Mouse (Mus musculus): ENCODE results near the gene Lgals8.
"Not testable (repeated sequence)": the region's sequence is repeated elsewhere in the genome, so short reads cannot be mapped to it uniquely, and the experiment has no call there.

Lgals8 gene

DNA sequence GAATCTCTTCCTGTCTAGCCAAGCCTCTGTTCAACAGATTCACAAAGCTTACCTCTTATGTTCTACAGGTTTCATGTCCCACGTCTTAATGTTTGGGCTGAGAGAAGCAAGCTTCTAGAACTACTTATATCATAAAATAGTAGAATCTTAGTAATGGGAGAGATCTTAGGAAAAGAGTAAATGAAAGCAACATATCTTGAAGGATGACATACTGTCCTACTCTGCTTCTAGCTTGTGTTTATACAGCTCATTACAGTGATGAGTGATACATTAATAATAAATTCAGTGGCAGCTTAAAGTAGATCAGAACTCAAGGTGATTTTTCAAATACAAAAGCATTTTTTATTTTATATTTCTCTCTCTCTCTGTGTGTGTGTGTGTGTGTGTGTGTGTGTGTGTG is at the start of gene Lgals8:
Lgals8 (minus strand) TSS at position 101 of the 400 bp plus-strand sequence.
- no peak for DNase-seq (ENCODE audit: low spot score in 2 of 2)

GRCm38 (mm10) chr13:12511189-12511965 is 46.6 kb upstream of the Lgals8 start:
- peak in 1 of 2 experiments; percentile 39 for DNase-seq (ENCODE audit: low spot score in 2 of 2)

DNA sequence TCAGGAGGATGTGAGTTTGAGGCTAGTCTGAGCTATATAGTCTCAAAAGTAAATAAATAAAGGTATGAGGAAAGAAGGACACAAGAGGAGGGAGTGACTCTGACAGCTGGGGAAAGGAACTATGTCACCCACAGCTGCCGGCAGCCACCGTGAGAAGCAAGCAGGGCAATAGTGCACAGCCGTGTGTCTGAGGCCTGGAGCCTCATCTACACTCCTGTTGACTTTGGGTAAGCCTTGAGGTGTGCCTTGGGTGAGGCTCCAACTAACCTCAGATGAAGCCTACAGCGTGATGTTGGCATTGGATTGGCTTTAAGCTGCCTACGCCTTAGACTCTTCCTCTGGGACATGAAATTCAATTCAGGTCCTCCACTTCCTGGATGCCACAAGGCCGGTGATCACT is 45.3 kb upstream of the Lgals8 start:
- no peak for DNase-seq (ENCODE audit: low spot score in 2 of 2)

DNA sequence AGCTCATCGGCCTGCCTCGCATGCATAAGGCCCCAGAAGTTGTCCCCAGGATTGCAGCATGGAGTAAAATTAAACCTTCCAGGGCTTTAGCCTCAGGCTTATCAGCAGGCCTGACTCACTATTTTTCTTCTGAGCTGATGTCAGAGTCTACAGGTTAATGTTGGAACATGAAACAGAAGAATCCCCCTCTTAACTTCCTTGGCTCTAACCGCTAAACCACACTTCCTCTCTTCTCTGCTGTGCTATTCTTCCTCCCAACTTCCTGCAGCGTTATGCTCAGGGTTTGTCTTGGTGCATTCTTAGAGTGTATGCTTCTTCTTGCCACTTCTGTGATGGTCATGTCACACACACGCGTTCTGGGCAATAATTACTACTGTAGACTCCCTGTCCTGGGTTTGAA is 42.7 kb upstream of the Lgals8 start:
- DNase-seq (ENCODE audit: low spot score in 2 of 2), result no peak

DNA sequence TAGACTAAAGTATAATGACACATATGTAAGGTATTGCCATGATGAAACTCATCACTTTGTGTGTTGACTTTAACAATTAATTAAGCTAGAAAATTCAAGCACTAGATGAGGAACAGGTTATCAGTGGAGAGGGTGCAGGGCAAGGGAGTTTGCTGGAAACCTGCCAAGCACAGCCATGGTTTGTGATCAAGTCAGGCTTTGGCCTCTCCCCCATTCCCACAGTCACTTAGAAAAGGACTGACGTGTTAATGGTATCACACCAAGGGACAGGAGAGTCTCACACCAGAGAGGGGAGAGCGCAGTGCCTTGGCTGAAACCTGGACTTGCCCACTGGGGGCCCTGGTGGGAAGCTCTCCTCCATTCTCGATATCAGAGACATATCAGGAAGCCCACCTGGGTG is 40.6 kb upstream of the Lgals8 start:
- peak in 1 of 2 experiments; percentile 48 for DNase-seq (ENCODE audit: low spot score in 2 of 2)

GRCm38 (mm10) chr13:12503238-12503751 is 38.6 kb upstream of the Lgals8 start:
- no peak for DNase-seq (ENCODE audit: low spot score in 2 of 2)

- DNase-seq (ENCODE audit: low spot score in 2 of 2), result no peak
Measured at GRCm38 (mm10) chr13:12502665-12503237, 38.0 kb upstream of the Lgals8 start.

GRCm38 (mm10) chr13:12499107-12499506 is 34.4 kb upstream of the Lgals8 start:
- DNase-seq (ENCODE audit: low spot score in 2 of 2), result no peak

GRCm38 (mm10) chr13:12497809-12498208 is 33.1 kb upstream of the Lgals8 start:
- DNase-seq (ENCODE audit: low spot score in 2 of 2), result no peak

- DNase-seq (ENCODE audit: low spot score in 2 of 2), result no peak
Measured at GRCm38 (mm10) chr13:12494750-12495149, 30.0 kb upstream of the Lgals8 start.

DNA sequence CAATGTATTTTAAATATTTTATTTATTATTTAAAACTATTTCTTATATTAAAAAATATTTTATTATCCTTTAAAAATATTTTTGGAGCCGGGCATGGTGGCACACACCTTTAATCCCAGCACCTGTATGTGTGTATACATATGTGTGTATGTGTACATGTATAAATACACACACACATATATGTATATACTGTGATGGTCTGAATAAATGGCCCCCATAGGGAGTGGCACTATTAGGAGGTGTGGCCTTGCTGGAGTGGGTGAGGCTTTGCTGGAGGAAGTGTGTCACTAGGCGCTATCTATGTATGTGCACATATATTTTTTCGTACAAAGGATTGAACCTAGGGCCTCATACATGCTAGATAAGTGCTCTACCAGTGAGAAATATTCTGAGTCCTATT is 27.8 kb upstream of the Lgals8 start:
- DNase-seq (ENCODE audit: low spot score in 2 of 2), result no peak

GRCm38 (mm10) chr13:12485640-12486039 is 20.9 kb upstream of the Lgals8 start:
- DNase-seq (ENCODE audit: low spot score in 2 of 2), result no peak

DNA sequence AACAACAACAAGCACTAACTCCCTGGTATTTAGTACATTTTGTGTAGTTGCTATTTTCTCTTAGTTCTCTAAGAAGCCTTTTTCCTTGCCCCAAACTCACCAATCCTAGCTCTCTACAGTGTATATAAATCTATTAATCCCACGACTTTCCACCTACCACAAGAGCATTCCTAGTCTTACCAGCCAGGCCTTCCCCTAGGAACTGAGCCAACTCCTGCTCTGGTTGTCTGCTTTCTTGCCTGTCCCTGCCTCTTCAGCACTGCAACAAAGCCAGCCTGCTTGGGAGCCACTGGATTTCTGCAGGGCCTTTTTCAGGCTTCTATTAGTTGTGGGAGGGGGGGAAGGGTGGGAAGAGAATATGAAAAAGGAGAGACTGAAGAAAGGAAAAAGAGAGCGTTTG is 20.5 kb upstream of the Lgals8 start:
- no peak for DNase-seq (ENCODE audit: low spot score in 2 of 2)

- DNase-seq (ENCODE audit: low spot score in 2 of 2), result no peak
Measured at GRCm38 (mm10) chr13:12479802-12480201, 15.1 kb upstream of the Lgals8 start.

- no peak for DNase-seq (ENCODE audit: low spot score in 2 of 2)
Measured at GRCm38 (mm10) chr13:12478301-12478700, 13.6 kb upstream of the Lgals8 start.

DNA sequence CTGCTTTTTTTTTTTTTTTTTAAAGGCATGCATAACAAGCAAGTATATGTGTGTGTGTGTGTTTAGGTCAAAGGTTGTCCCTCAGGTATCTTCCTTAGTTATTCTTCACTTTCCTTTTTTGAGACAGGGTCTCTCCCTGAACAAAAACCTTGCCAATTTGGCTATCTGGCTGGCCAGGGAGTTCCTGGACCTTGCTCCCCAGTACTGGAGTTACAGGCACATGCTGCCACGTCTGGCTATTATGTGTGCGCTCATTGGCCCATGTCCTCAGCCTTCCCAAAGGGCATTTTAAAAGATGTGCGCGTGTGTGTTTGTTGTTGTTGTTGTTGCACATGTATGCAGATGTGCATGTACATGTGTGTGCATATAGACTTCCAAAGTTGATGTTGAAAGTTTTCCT is 12.1 kb upstream of the Lgals8 start:
- no peak for DNase-seq (ENCODE audit: low spot score in 2 of 2)

- DNase-seq (ENCODE audit: low spot score in 2 of 2), result no peak
Measured at GRCm38 (mm10) chr13:12475239-12475638, 10.5 kb upstream of the Lgals8 start.

DNA sequence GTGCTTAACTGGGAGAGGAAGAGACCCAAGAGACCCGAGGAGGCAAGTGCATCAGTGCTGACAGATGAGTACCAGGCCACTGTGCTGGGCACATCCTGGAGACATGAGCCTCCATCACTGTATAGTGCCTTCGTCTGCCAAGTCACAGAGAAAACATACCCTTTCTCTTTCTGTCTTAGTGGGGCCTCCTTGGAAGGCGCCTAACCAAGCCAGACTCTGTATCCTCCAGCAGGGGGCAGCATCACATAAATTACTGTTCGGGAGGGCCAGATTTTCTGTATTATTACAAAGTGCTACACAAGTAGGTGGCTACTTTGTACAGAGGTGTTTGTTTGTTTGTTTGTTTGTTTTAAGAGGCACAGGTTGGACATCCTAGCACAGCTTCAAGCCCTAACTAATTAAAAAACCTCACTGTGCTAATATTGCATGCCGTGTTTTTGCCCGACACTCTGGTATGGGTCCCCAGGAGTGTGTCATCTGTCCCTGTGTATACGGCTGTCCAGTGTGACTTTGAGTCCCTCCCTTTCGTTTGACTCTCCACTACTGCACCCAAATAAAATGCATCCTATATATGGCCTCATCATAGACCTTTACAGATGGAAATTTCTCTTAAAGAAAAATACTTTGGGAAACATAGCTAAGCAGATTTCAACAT is 9.1 kb upstream of the Lgals8 start:
- DNase-seq (ENCODE audit: low spot score in 2 of 2), result peak; percentile 55 to 82

DNA sequence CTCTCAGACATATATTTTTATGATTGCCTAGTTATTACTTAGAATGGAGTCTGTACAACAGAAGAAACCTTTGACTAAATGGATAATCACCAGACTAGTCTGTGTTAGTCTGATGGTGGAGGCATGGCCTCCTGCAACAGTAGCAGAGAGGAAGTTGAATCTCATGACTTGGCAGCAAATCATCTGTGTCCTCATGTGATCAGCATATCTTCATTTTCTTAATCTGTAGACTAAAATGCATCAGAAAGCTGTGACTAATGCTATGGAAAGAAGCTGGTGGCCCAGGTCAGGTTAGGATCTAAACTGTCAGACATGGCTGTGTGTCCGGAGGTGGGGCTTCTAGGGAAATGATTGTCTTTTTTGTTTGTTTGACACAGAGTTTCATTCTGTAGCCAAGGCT is 3.7 kb upstream of the Lgals8 start:
- no peak for DNase-seq (ENCODE audit: low spot score in 2 of 2)

DNA sequence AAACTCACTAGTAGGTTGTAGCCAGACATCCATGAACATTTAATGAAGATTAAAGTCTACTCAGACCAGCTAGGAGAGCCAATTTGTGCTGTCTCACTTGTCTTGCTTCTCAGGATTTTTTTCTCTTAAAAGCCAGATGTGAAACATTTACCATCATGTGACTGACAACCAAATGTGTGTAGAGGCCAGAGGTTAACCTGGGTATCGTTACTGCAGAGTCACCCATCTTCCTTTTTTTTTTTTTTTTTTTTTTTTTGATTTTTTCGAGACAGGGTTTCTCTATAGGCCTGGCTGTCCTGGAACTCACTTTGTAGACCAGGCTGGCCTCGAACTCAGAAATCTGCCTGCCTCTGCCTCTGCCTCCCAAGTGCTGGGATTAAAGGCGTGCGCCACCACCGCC is 585 bp downstream of the Lgals8 start:
- DNase-seq (ENCODE audit: low spot score in 2 of 2), result not testable (repeated sequence)

DNA sequence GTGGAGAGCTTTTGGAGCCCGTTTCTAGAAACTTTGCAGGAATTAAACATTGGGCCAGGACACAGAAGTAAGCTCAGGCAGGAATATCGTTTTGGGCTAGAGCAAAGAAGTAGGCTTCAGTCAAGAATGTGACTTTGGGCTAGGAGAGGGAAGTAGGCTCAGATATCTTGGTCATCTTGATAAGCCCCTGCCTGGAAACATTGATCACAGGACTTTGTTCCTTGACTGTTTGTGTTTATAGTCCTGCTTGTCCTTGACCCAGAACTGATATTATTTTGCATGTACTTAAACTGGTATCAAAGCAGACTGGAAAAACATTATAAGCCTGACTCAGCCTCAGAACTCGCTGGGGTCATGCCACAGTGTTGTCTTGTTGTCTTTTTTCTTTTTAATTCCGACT is 2.1 kb downstream of the Lgals8 start:
- no peak for DNase-seq (ENCODE audit: low spot score in 2 of 2)

GRCm38 (mm10) chr13:12461730-12462119 is 3.0 kb downstream of the Lgals8 start:
- no peak for DNase-seq (ENCODE audit: low spot score in 2 of 2)

Measured in spleen, postnatal 10 days (tissue).